Mouse (Mus musculus) lung, postnatal 10 days (tissue): ENCODE measurements around the gene Brinp2.

Source experiments
- DNase-seq: peaks from one replicate; pipeline ENCODE4 v3.0.0; 2021

Brinp2 gene

GRCm38 (mm10) chr1:158218750-158219149, 137.4 kb downstream of the Brinp2 start:
- no peak for DNase-seq

- no peak for DNase-seq
Observed at GRCm38 (mm10) chr1:158218294-158218693, 137.8 kb downstream of the Brinp2 start.

- no peak for DNase-seq
Observed at GRCm38 (mm10) chr1:158215581-158215980, 140.5 kb downstream of the Brinp2 start.

GRCm38 (mm10) chr1:158214743-158215142, 141.4 kb downstream of the Brinp2 start:
- DNase-seq = peak; percentile 5

GRCm38 (mm10) chr1:158213736-158214135, 142.4 kb downstream of the Brinp2 start:
- no peak for DNase-seq

GRCm38 (mm10) chr1:158207620-158208019, 148.5 kb downstream of the Brinp2 start:
- DNase-seq = no peak

- no peak for DNase-seq
Observed at GRCm38 (mm10) chr1:158202932-158203331, 153.2 kb downstream of the Brinp2 start.
